Comparison of ENCODE assay signal across 17 mouse cellular contexts in the genomic region with DNA sequence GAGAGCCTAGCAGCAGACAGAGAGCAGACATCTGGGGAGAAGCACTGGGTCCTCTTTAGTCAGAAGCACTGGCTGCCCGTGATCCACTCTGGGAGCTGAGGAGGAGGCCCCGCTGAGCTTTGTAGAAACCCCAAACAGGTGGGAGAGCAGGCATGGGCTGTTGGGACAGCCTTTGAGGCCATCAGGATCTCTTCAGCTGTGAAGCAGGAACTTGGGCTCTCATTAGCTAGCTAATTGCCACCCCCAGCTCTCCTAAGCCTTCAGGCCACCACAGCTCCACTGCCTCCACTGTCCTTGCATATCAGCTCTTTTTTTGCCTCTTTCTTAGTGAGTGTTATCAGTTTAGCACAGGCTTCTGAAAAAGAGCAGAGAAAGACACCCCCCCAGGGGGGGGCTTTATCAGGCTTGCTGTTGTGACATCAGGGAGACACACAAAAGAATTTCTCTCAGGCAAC. TPM values are rescaled to one million over a fixed set of nuclear protein-coding genes. Genes with fewer than 3 reads are reported as not detected.
DNase-seq lines count a peak whose midpoint lies in the region; ATAC-seq lines count a peak whose summit lies in the region.
"Had no signal": no experiment of that assay in that cellular context is flagged by ENCODE, and none has a peak within 500 bp of the region (broad histone marks: within the 10 kb centered on the region; RNA-seq: fewer than 3 reads in every experiment).

No protein-coding gene starts in this region.

- intact Hi-C loops in heart, postnatal 10 days (cut with DNase I), result no loop called here

- peaks cover 17% of the 10 kb centered on the region for H3K4me1 ChIP-seq in heart, embryonic 10.5 days
- no peaks in the 10 kb centered on the region for H3K4me1 ChIP-seq in limb, embryonic 12.5 days (replicated peaks)
- 0 out of 2 replicates have a peak, but pooled peaks cover 4% of the 10 kb centered on the region for H3K4me1 ChIP-seq in stomach, embryonic 16.5 days (ENCODE audit: control insufficient read depth, insufficient read depth, low read length)
- H3K4me1 ChIP-seq: limb, embryonic 15.5 days; midbrain, embryonic 15.5 days had no signal

- peak overlapping the region; percentile 82 for H3K27ac ChIP-seq in heart, embryonic 10.5 days
- H3K27ac ChIP-seq in limb, embryonic 12.5 days, result 0 out of 2 replicates have a peak overlapping the region, but pooled peaks have one; percentile 9
- no peak overlapping the region for H3K27ac ChIP-seq in stomach, embryonic 16.5 days (ENCODE audit: low read length)
- H3K27ac ChIP-seq: limb, embryonic 15.5 days; midbrain, embryonic 15.5 days had no signal

- no peaks in the 10 kb centered on the region for H3K27me3 ChIP-seq in heart, embryonic 10.5 days (ENCODE audit: insufficient read depth, poor library complexity, severe bottlenecking)
- no peaks in the 10 kb centered on the region for H3K27me3 ChIP-seq in limb, embryonic 12.5 days
- H3K27me3 ChIP-seq in stomach, embryonic 16.5 days (ENCODE audit: control insufficient read depth, insufficient read depth, low read length), result no peaks in the 10 kb centered on the region
- H3K27me3 ChIP-seq: limb, embryonic 15.5 days; midbrain, embryonic 15.5 days; Patski had no signal

- no peak overlapping the region for H3K4me2 ChIP-seq in limb, embryonic 12.5 days
- H3K4me2 ChIP-seq in stomach, embryonic 16.5 days (ENCODE audit: low read depth, low read length), result no peak overlapping the region
- H3K4me2 ChIP-seq: limb, embryonic 15.5 days; midbrain, embryonic 15.5 days had no signal

- 39% methylated on average over 2 of the region's 2 CpGs for WGBS in heart, embryonic 10.5 days
- WGBS in limb, embryonic 12.5 days, result 63% methylated on average over 2 of the region's 2 CpGs
- WGBS in stomach, embryonic 16.5 days, result 65% methylated on average over 2 of the region's 2 CpGs

- no peaks in the 10 kb centered on the region for H3K36me3 ChIP-seq in heart, embryonic 10.5 days
- no peaks in the 10 kb centered on the region for H3K36me3 ChIP-seq in limb, embryonic 12.5 days
- no peaks in the 10 kb centered on the region for H3K36me3 ChIP-seq in stomach, embryonic 16.5 days (ENCODE audit: control insufficient read depth, insufficient read depth, low read length)
- H3K36me3 ChIP-seq: limb, embryonic 15.5 days; midbrain, embryonic 15.5 days had no signal

- H3K4me3 ChIP-seq in heart, embryonic 10.5 days, result peak overlapping the region; percentile 22; the same call in 1 of the 2 replicates
- H3K4me3 ChIP-seq in limb, embryonic 12.5 days (replicated peaks), result no peak overlapping the region
- no peak overlapping the region for H3K4me3 ChIP-seq in stomach, embryonic 16.5 days (replicated peaks; ENCODE audit: low read length)
- H3K4me3 ChIP-seq: limb, embryonic 15.5 days; midbrain, embryonic 15.5 days had no signal

- ATAC-seq in limb, embryonic 12.5 days (ENCODE audit: insufficient number of reproducible peaks, insufficient read depth, low FRiP score, low TSS enrichment, low read depth), result no peak
- ATAC-seq in stomach, embryonic 16.5 days (ENCODE audit: insufficient read depth, low FRiP score), result no peak
- ATAC-seq: midbrain, embryonic 15.5 days; Patski had no signal

- no peak overlapping the region for H3K9ac ChIP-seq in limb, embryonic 12.5 days (replicated peaks)
- H3K9ac ChIP-seq in stomach, embryonic 16.5 days (ENCODE audit: low read length), result peak overlapping the region; percentile 21; the same call in 1 of the 2 replicates
- H3K9ac ChIP-seq: limb, embryonic 15.5 days; midbrain, embryonic 15.5 days had no signal

- DNase-seq in heart, embryonic 10.5 days (ENCODE audit: low spot score), result peak; percentile 90
- no peak for DNase-seq in heart, postnatal 10 days
- peak; percentile 43 for DNase-seq in spleen, adult 12 weeks (ENCODE audit: low spot score)
- no peak for DNase-seq in spleen, adult 18-20 months
- DNase-seq in right cerebral cortex, postnatal 36 days (ENCODE audit: low spot score in 2 of 2), result no peak
- no peak for DNase-seq in urinary bladder, adult 2 months (ENCODE audit: low spot score)
- DNase-seq: B cell, adult 2 months; cerebellum, postnatal 25 days; kidney, adult 8-10 months; thymus, postnatal 36 days had no signal

- no peaks in the 10 kb centered on the region for H3K9me3 ChIP-seq in heart, embryonic 10.5 days
- no peaks in the 10 kb centered on the region for H3K9me3 ChIP-seq in limb, embryonic 12.5 days
- no peaks in the 10 kb centered on the region for H3K9me3 ChIP-seq in stomach, embryonic 16.5 days (replicated peaks; ENCODE audit: control insufficient read depth, low read length)
- H3K9me3 ChIP-seq: limb, embryonic 15.5 days; midbrain, embryonic 15.5 days had no signal

RNA-seq across cellular contexts. Expression of gene Hnrnpf, which starts 11.5 kb away (rescaled TPM):
- 660 and 767 TPM in 2 replicates for polyA plus RNA-seq in heart, embryonic 10.5 days (2016; fragmentation: Nextera tagmentation; extraction: Ambion mirVana)
- 100 to 1,000 TPM; 351 to 364 TPM for total RNA-seq in heart, postnatal 10 days (2021)
- 726 and 742 TPM in 2 replicates for polyA plus RNA-seq in limb, embryonic 12.5 days (2016; fragmentation: Nextera tagmentation; extraction: Ambion mirVana)
- polyA plus RNA-seq in stomach, embryonic 16.5 days (2015; fragmentation: Nextera tagmentation; extraction: Ambion mirVana), result 688 and 741 TPM in 2 replicates
- polyA plus RNA-seq in urinary bladder, adult 2 months (2012; rRNA removed), result 285 and 328 TPM in 2 replicates

RNA-seq across cellular contexts. Expression of gene Zfp239, which starts 26.8 kb away (rescaled TPM):
- 4.2 and 6.3 TPM in 2 replicates for polyA plus RNA-seq in heart, embryonic 10.5 days (2016; fragmentation: Nextera tagmentation; extraction: Ambion mirVana)
- under 1 TPM; 0.41 to 0.57 TPM for total RNA-seq in heart, postnatal 10 days (2021)
- 15.8 and 16.1 TPM in 2 replicates for polyA plus RNA-seq in limb, embryonic 12.5 days (2016; fragmentation: Nextera tagmentation; extraction: Ambion mirVana)
- 4.8 and 6.0 TPM in 2 replicates for polyA plus RNA-seq in stomach, embryonic 16.5 days (2015; fragmentation: Nextera tagmentation; extraction: Ambion mirVana)
- 2.0 and 2.1 TPM in 2 replicates for polyA plus RNA-seq in urinary bladder, adult 2 months (2012; rRNA removed)

RNA-seq across cellular contexts. Expression of gene Zfp637, which starts 47.7 kb away (rescaled TPM):
- 58.5 and 73.6 TPM in 2 replicates for polyA plus RNA-seq in heart, embryonic 10.5 days (2016; fragmentation: Nextera tagmentation; extraction: Ambion mirVana)
- total RNA-seq in heart, postnatal 10 days (2021), result 10 to 100 TPM; 33.0 to 45.2 TPM
- 169 and 187 TPM in 2 replicates for polyA plus RNA-seq in limb, embryonic 12.5 days (2016; fragmentation: Nextera tagmentation; extraction: Ambion mirVana)
- 86.2 and 92.3 TPM in 2 replicates for polyA plus RNA-seq in stomach, embryonic 16.5 days (2015; fragmentation: Nextera tagmentation; extraction: Ambion mirVana)
- polyA plus RNA-seq in urinary bladder, adult 2 months (2012; rRNA removed), result 54.9 and 58.8 TPM in 2 replicates

RNA-seq across cellular contexts. Expression of gene Fxyd4, which starts 48.8 kb away (rescaled TPM):
- polyA plus RNA-seq in heart, embryonic 10.5 days (2016; fragmentation: Nextera tagmentation; extraction: Ambion mirVana), result 2.2 and 4.1 TPM in 2 replicates
- not detected for total RNA-seq in heart, postnatal 10 days (2021)
- polyA plus RNA-seq in limb, embryonic 12.5 days (2016; fragmentation: Nextera tagmentation; extraction: Ambion mirVana), result 2.2 and 3.1 TPM in 2 replicates
- 2.4 and 4.2 TPM in 2 replicates for polyA plus RNA-seq in stomach, embryonic 16.5 days (2015; fragmentation: Nextera tagmentation; extraction: Ambion mirVana)
- polyA plus RNA-seq in urinary bladder, adult 2 months (2012; rRNA removed), result 5.7 and 7.0 TPM in 2 replicates
- total RNA-seq: heart, adult 8-10 months; layer of hippocampus, postnatal 14 days had no signal

Comparison
In these comparisons a context has a peak if more than half of its experiments do, and no peak if none do; other contexts are left out.
1. DNase-seq: peak in heart, embryonic 10.5 days (single experiment) and spleen, adult 12 weeks (single experiment); none in heart, postnatal 10 days (0 of 2), spleen, adult 18-20 months (0 of 2), right cerebral cortex, postnatal 36 days (0 of 2) and urinary bladder, adult 2 months (single experiment).